Mouse (Mus musculus) small intestine, adult 2 months (tissue): ENCODE results near the gene Ms4a4c. TPM values are rescaled to one million over a fixed set of nuclear protein-coding genes. Genes with fewer than 3 reads are reported as not detected.
A peak's percentile ranks its signal among the peaks of the same experiment; 100 is the strongest.
"Not testable (repeated sequence)": the region's sequence is repeated elsewhere in the genome, so short reads cannot be mapped to it uniquely, and the experiment has no call there.

Experiments used
- H3K27ac ChIP-seq: fragments of 200-500 bp; 2 replicates; pipeline ENCODE4 v1.5.1; 2012; ENCODE audit warnings: low read depth, low read length, control low read depth, inconsistent platforms; ENCODE audit not compliant: insufficient read depth
- H3K27me3 ChIP-seq: fragments of 200-500 bp; 2 replicates; pipeline ENCODE4 v1.6.1; 2012; ENCODE audit warnings: mild to moderate bottlenecking, moderate library complexity, low read length, inconsistent platforms; ENCODE audit not compliant: control insufficient read depth, insufficient read depth
- H3K36me3 ChIP-seq: fragments of 200-500 bp; 2 replicates; pipeline ENCODE4 v1.6.1; 2012; ENCODE audit warnings: mild to moderate bottlenecking, low read length, control low read depth, inconsistent platforms; ENCODE audit not compliant: control insufficient read depth, insufficient read depth
- H3K4me1 ChIP-seq: fragments of 200-500 bp; 2 replicates; pipeline ENCODE4 v1.6.1; 2012; ENCODE audit warnings: low read length, inconsistent platforms, mixed read lengths; ENCODE audit not compliant: control insufficient read depth, insufficient read depth, insufficient read length
- H3K4me3 ChIP-seq: fragments of 200-500 bp; 2 replicates; pipeline ENCODE4 v1.5.1; 2012; ENCODE audit warnings: low read depth, mild to moderate bottlenecking, control low read depth, inconsistent platforms, low read length, moderate library complexity
- CTCF ChIP-seq: fragments of 200-500 bp; IDR thresholded peaks from 2 replicates; pipeline ENCODE4 v1.5.1; 2012; ENCODE audit warnings: low read depth, mild to moderate bottlenecking, control low read depth, inconsistent platforms, low read length, moderate library complexity, mixed read lengths; ENCODE audit not compliant: insufficient replicate concordance, insufficient read length; ENCODE audit errors: extremely low read depth
- POLR2A ChIP-seq: fragments of 200-500 bp; IDR thresholded peaks from 2 replicates; pipeline ENCODE4 v1.6.1; 2012; ENCODE audit warnings: low read depth, mild to moderate bottlenecking, control low read depth, inconsistent platforms, low read length, moderate library complexity
- WGBS: fragments of 180-500 bp; shearing (Covaris S2); methylation state at CpG from one replicate; pipeline ENCODE4 v1.1.7; 2018; 5-methylcytosine and 5-hydroxymethylcytosine counted together
- polyA plus RNA-seq: library from polyadenylated mRNA; depleted of rRNA; stranded (reverse); fragments of >200 nt; gene quantifications from 2 replicates; pipeline ENCODE4 v1.2.3, GENCODE M21; 2012

Gene Ms4a4c
- polyA plus RNA-seq, 1 experiment, result 0.27 TPM

- Histone ChIP-seq H3K4me3 (no peak overlapping the region), H3K36me3 (no peaks in the 10 kb centered on the region), H3K27me3 (no peaks in the 10 kb centered on the region), H3K4me1 (no peaks in the 10 kb centered on the region), H3K27ac (no peak overlapping the region)
- 81% methylated on average over 1 of the region's 1 CpGs for WGBS
- no peak for TF ChIP-seq POLR2A
- TF ChIP-seq CTCF, result no peak
Measured at GRCm38 (mm10) chr19:11414084-11414483, 9.5 kb downstream of the Ms4a4c start.

- 64% methylated on average over 3 of the region's 3 CpGs for WGBS
- Histone ChIP-seq H3K27me3 (no peaks in the 10 kb centered on the region), H3K4me1 (no peaks in the 10 kb centered on the region), H3K4me3 (no peak overlapping the region), H3K27ac (no peak overlapping the region), H3K36me3 (no peaks in the 10 kb centered on the region)
- TF ChIP-seq CTCF (no peak), POLR2A (no peak)
Measured at GRCm38 (mm10) chr19:11415581-11415980, 11.0 kb downstream of the Ms4a4c start.

GRCm38 (mm10) chr19:11418865-11419264 lies 14.3 kb downstream of the Ms4a4c start:
- 71% methylated on average over 3 of the region's 3 CpGs for WGBS
- not testable (repeated sequence) for H3K4me1 ChIP-seq, H3K27me3 ChIP-seq, H3K4me3 ChIP-seq, H3K36me3 ChIP-seq, H3K27ac ChIP-seq

GRCm38 (mm10) chr19:11431209-11431608 lies 26.6 kb downstream of the Ms4a4c start:
- H3K27me3 ChIP-seq, H3K36me3 ChIP-seq, H3K4me3 ChIP-seq, H3K27ac ChIP-seq, H3K4me1 ChIP-seq: not testable (repeated sequence)
- 59% methylated on average over 1 of the region's 1 CpGs for WGBS

GRCm38 (mm10) chr19:11435058-11435834 lies 30.7 kb downstream of the Ms4a4c start:
- TF ChIP-seq CTCF, result no peak
- no peak for TF ChIP-seq POLR2A
- Histone ChIP-seq H3K27me3 (no peaks in the 10 kb centered on the region), H3K4me3 (no peak overlapping the region), H3K4me1 (no peaks in the 10 kb centered on the region), H3K36me3 (no peaks in the 10 kb centered on the region), H3K27ac (no peak overlapping the region)
- 74% methylated on average over 4 of the region's 4 CpGs for WGBS

GRCm38 (mm10) chr19:11443338-11443737 lies 38.8 kb downstream of the Ms4a4c start, which contains the start of gene Ms4a4b:
Ms4a4b (plus strand) TSS chr19:11443553.
- TF ChIP-seq CTCF, result no peak
- no peak for TF ChIP-seq POLR2A
- Histone ChIP-seq H3K36me3 (no peaks in the 10 kb centered on the region), H3K4me1 (no peaks in the 10 kb centered on the region), H3K27ac (no peak within 1 kb of the TSS), H3K4me3 (no peak within 1 kb of the TSS), H3K27me3 (no peaks in the 10 kb centered on the region)

- Histone ChIP-seq H3K27me3 (no peaks in the 10 kb centered on the region), H3K27ac (no peak overlapping the region), H3K4me1 (no peaks in the 10 kb centered on the region), H3K36me3 (no peaks in the 10 kb centered on the region), H3K4me3 (no peak overlapping the region)
- TF ChIP-seq POLR2A (no peak), CTCF (no peak)
- 78% methylated on average over 5 of the region's 5 CpGs for WGBS
Measured at GRCm38 (mm10) chr19:11443964-11444363, 39.4 kb downstream of the Ms4a4c start.

GRCm38 (mm10) chr19:11447238-11447637 lies 42.7 kb downstream of the Ms4a4c start:
- WGBS, result 72% methylated on average over 2 of the region's 2 CpGs
- Histone ChIP-seq H3K27ac (peak overlapping the region; percentile 41), H3K4me3 (no peak overlapping the region)

GRCm38 (mm10) chr19:11459041-11459440 lies 54.5 kb downstream of the Ms4a4c start:
- not testable (repeated sequence) for H3K36me3 ChIP-seq, H3K4me1 ChIP-seq, H3K27me3 ChIP-seq, H3K4me3 ChIP-seq, H3K27ac ChIP-seq
- 21% methylated on average over 4 of the region's 4 CpGs for WGBS

More at GRCm38 (mm10) chr19:11447238-11447637, 42.7 kb downstream of the Ms4a4c start:
- TF ChIP-seq POLR2A, result no peak
- no peak for TF ChIP-seq CTCF
- Histone ChIP-seq H3K36me3 (no peaks in the 10 kb centered on the region), H3K4me1 (no peaks in the 10 kb centered on the region), H3K27me3 (no peaks in the 10 kb centered on the region)

GRCm38 (mm10) chr19:11464795-11465194 lies 60.2 kb downstream of the Ms4a4c start:
- H3K4me1 ChIP-seq, result not testable (repeated sequence)
- WGBS, result 39% methylated on average over 1 of the region's 1 CpGs

More at GRCm38 (mm10) chr19:11464795-11465194, 60.2 kb downstream of the Ms4a4c start:
- H3K27me3 ChIP-seq, H3K36me3 ChIP-seq, H3K27ac ChIP-seq, H3K4me3 ChIP-seq: not testable (repeated sequence)
